Mouse (Mus musculus) G1E (cell line): ENCODE measurements at regions not wholly inside any gene's neighbourhood (a gene's known extent, or its start where the extent isn't known, plus 50 kb on each side); places are given as distances from the start of the nearest gene placed in this dataset.

Experiments
- ATAC-seq: 2 replicates; pipeline ENCODE4 v1.8.0; 2016; ENCODE audit warnings: mild to moderate bottlenecking; ENCODE audit not compliant: insufficient number of reproducible peaks, poor library complexity, low FRiP score, severe bottlenecking; ENCODE audit errors: extremely low read depth
- DNase-seq: peaks from one replicate; pipeline ENCODE4 v3.0.0; 2012; ENCODE audit warnings: low spot score
- H3K27me3 ChIP-seq: 2 replicates; pipeline ENCODE4 v1.6.1; 2012; ENCODE audit warnings: mild to moderate bottlenecking, low read length, inconsistent platforms; ENCODE audit not compliant: insufficient read depth
- H3K36me3 ChIP-seq: replicated peaks from 2 replicates; pipeline ENCODE3; 2012; ENCODE audit warnings: mild to moderate bottlenecking, inconsistent platforms
- H3K4me1 ChIP-seq: 2 replicates; pipeline ENCODE4 v1.6.1; 2012; ENCODE audit warnings: low read depth, low read length, inconsistent platforms, mixed read lengths; ENCODE audit not compliant: insufficient read depth
- H3K4me3 ChIP-seq: 2 replicates; pipeline ENCODE4 v1.5.1; 2012; ENCODE audit warnings: low read depth, mild to moderate bottlenecking, inconsistent platforms, low read length, moderate library complexity, mixed read lengths
- H3K9me3 ChIP-seq: replicated peaks from 2 replicates; pipeline ENCODE4 v1.6.1; 2012; ENCODE audit warnings: inconsistent platforms
- CTCF ChIP-seq: IDR thresholded peaks from 2 replicates; pipeline ENCODE4 v1.5.1; 2012; ENCODE audit warnings: low read depth, low read length, inconsistent platforms, mixed read lengths
- GATA1 ChIP-seq: IDR thresholded peaks from 2 replicates; pipeline ENCODE4 v1.6.1; 2012; ENCODE audit warnings: borderline replicate concordance, low read length, inconsistent platforms, mixed read lengths
- GATA2 ChIP-seq: IDR thresholded peaks from 2 replicates; pipeline ENCODE4 v1.6.1; 2012; ENCODE audit warnings: low read depth, low read length, inconsistent platforms, borderline replicate concordance
- POLR2AphosphoS5 ChIP-seq: IDR thresholded peaks from 2 replicates; pipeline ENCODE4 v1.6.1; 2012; ENCODE audit warnings: low read depth, low read length, inconsistent platforms; ENCODE audit not compliant: insufficient replicate concordance
- TAL1 ChIP-seq: conservative IDR thresholded peaks from 2 replicates; pipeline ENCODE4 v1.6.1; 2012; ENCODE audit warnings: low read depth, low read length, inconsistent platforms, mixed read lengths

DNA sequence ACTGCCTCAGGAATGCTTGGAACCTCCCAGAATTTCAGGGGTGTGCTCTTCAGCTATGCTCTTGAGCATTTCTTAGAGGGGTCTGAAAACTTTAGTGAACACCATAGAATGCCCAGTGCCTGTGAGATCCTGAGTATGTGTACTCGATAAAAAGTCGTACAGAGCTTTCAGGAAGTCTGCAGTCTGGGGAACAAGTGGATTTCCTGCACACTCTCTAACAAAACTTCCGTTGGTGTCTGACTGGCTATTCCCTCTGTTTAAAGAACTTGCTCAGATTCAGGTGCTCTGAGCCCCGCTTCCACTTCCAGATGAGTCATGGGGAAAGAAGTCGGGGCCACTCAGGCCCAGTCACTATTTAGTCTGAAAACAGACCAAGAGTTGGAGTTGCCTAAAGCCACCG, 155.5 kb downstream of the Pfkfb3 start:
- no peaks in the 10 kb centered on the region for H3K27me3 ChIP-seq
- TF ChIP-seq GATA1, result no peak
- no peak for TF ChIP-seq GATA2
- TF ChIP-seq CTCF, result no peak
- TF ChIP-seq TAL1, result no peak
- TF ChIP-seq POLR2AphosphoS5, result no peak
- no peaks in the 10 kb centered on the region for H3K9me3 ChIP-seq
- no peak overlapping the region for H3K4me3 ChIP-seq
- no peak for ATAC-seq
- H3K36me3 ChIP-seq, result no peaks in the 10 kb centered on the region
- no peak for DNase-seq
- no peaks in the 10 kb centered on the region for H3K4me1 ChIP-seq

DNA sequence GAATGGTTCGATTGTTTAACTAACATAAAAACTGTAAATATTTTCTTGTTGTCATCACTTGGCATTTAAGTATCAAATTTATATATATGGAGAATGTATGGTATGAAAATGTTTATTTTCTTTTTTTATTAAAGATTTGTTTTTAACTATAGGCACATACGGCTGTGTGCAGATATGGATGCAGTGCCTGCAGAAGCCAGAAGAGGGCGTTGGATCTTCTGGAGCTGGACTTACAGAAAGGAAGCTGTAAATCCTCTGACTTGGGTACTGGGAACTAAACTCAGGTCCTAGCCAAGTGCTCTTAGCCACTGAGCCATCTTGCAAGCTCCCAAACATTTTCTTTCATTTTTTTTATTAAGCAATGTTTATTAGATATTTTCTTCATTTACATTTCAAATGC, 157.0 kb downstream of the Pfkfb3 start:
- DNase-seq, result no peak
- TF ChIP-seq GATA1, result no peak
- no peak for TF ChIP-seq CTCF
- TF ChIP-seq GATA2, result no peak
- TF ChIP-seq TAL1, result no peak
- no peak for TF ChIP-seq POLR2AphosphoS5
- no peaks in the 10 kb centered on the region for H3K9me3 ChIP-seq
- no peaks in the 10 kb centered on the region for H3K36me3 ChIP-seq
- no peak for ATAC-seq
- H3K4me1 ChIP-seq, result no peaks in the 10 kb centered on the region
- H3K27me3 ChIP-seq, result no peaks in the 10 kb centered on the region
- H3K4me3 ChIP-seq, result no peak overlapping the region

DNA sequence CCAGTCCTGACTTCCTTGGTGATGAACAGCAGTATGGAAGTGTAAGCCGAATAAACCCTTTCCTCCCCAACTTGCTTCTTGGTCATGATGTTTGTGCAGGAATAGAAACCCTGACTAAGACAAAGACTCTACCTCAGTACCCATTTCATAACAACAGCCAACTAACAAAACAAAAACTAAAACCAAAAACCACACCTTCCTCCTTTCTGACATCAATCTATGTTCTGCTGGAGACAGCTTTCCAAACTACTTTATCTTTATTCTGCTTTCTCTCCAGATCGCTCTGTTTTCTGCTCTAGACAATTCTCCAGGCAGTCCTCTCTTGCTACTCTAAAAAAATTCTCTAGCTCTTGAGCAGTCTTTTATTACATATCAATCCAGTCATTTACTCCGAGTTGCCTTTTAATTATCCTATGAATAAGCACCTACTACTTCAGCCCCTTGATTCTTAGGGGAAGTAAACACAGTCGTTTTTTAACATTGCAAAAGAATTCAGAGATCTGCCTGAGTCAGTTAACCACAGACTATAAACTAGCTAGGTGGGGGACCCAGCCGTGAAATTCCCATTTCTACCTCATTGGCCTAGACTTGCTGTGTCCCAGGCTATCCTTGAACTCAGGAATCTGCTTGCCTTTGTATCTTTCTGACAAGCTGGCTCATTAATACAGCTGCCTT, 159.1 kb downstream of the Pfkfb3 start:
- ATAC-seq, result no peak
- no peak for TF ChIP-seq GATA1
- no peak for TF ChIP-seq GATA2
- no peak for TF ChIP-seq POLR2AphosphoS5
- TF ChIP-seq CTCF, result no peak
- H3K4me1 ChIP-seq, result no peaks in the 10 kb centered on the region

DNA sequence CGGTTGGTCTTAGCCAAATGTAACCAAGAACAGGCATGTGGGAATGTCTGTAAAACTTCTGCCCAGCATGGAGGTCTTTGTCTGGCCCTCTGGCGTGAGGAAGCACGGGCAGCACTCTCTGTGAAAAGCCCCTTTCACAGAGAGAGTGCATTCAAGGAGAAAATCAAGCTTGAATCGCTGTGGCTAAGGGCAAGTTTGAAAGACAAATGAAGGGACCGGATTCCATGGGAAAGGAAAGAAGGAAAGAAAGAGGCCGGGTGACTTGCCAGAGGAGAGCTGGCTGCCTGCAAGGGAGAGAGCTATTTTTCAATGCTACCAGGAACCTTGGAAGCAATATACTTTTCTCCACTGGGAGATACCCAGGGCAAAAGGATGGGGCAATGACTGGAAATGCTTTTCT, 162.2 kb downstream of the Pfkfb3 start:
- DNase-seq, result no peak
- no peak for ATAC-seq
- Histone ChIP-seq H3K4me3 (no peak overlapping the region), H3K36me3 (no peaks in the 10 kb centered on the region), H3K27me3 (no peaks in the 10 kb centered on the region), H3K4me1 (no peaks in the 10 kb centered on the region), H3K9me3 (no peaks in the 10 kb centered on the region)
- no peak for TF ChIP-seq POLR2AphosphoS5
- no peak for TF ChIP-seq GATA2
- no peak for TF ChIP-seq CTCF
- no peak for TF ChIP-seq GATA1
- TF ChIP-seq TAL1, result no peak

More for the DNA sequence above, 159.1 kb downstream of the Pfkfb3 start:
- H3K9me3 ChIP-seq, result no peaks in the 10 kb centered on the region
- DNase-seq, result no peak
- H3K27me3 ChIP-seq, result no peaks in the 10 kb centered on the region
- H3K36me3 ChIP-seq, result no peaks in the 10 kb centered on the region
- H3K4me3 ChIP-seq, result no peak overlapping the region

DNA sequence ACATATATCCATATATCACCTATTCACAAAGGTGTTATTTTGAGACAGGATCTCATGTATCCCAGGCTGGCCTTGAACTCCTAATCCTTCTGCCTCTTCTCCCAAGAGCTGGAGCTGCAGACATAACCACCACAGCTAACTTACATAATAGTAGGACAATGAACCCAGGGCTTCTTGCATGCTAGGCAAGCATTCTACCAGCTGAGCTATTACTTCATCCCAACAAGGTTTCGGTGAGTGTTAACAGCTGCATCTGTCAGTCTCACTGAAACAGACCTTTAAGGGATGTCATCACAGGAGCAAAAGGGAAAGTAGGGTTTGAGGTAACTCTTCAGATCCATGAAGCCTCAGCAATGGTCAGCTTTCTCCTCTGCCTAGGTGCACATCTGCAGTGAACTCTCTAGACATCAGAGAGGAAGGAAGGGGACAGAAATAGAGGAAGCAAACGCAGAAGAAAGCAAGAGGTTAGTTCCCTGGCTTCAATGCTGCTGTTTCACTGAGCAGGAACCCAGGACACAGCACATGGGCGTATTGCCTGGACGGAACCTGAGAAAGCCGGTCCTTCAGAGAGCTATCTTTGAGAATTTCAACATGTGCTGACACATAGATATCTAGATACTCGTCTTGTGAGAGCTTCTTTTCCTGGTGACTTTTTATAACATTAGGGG, 163.1 kb downstream of the Pfkfb3 start:
- Histone ChIP-seq H3K4me1 (no peaks in the 10 kb centered on the region), H3K27me3 (no peaks in the 10 kb centered on the region), H3K9me3 (no peaks in the 10 kb centered on the region), H3K4me3 (no peak overlapping the region), H3K36me3 (no peaks in the 10 kb centered on the region)
- no peak for ATAC-seq
- TF ChIP-seq CTCF (no peak), TAL1 (no peak), GATA2 (no peak), POLR2AphosphoS5 (no peak), GATA1 (no peak)
- DNase-seq, result no peak

DNA sequence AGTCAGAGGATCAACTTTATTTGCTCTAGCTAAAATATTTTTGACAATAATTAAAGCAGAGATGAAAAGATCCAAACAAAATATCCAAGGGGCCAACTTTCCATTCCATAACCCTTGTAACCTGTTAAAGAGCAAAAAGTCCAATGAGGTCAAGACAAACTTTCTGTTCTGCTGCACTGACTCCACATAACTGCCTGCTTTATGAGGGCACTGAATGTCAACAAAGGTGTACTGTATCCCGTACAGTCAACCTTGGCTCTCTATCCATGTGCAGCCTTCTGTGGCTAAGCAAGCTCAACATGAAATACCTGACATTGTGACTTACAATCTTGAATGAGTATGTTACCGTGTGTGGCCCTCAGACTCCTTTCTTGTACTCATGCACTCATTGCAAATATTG, 166.3 kb downstream of the Pfkfb3 start:
- H3K9me3 ChIP-seq, result no peaks in the 10 kb centered on the region
- no peak overlapping the region for H3K4me3 ChIP-seq
- no peaks in the 10 kb centered on the region for H3K36me3 ChIP-seq
- no peak for DNase-seq
- ATAC-seq, result no peak
- H3K27me3 ChIP-seq, result no peaks in the 10 kb centered on the region
- TF ChIP-seq POLR2AphosphoS5 (no peak), TAL1 (no peak), GATA2 (no peak)
- no peaks in the 10 kb centered on the region for H3K4me1 ChIP-seq
